Mouse (Mus musculus): ENCODE data around the gene Slc25a43. TPM values are rescaled to one million over a fixed set of nuclear protein-coding genes. Genes with fewer than 3 reads are reported as not detected.

Gene Slc25a43
- 2.5 and 4.3 TPM in 2 replicates for total RNA-seq (2014; fragmentation: Nextera tagmentation)
- 1.0 and 1.2 TPM in 2 replicates for total RNA-seq (2017)

DNA sequence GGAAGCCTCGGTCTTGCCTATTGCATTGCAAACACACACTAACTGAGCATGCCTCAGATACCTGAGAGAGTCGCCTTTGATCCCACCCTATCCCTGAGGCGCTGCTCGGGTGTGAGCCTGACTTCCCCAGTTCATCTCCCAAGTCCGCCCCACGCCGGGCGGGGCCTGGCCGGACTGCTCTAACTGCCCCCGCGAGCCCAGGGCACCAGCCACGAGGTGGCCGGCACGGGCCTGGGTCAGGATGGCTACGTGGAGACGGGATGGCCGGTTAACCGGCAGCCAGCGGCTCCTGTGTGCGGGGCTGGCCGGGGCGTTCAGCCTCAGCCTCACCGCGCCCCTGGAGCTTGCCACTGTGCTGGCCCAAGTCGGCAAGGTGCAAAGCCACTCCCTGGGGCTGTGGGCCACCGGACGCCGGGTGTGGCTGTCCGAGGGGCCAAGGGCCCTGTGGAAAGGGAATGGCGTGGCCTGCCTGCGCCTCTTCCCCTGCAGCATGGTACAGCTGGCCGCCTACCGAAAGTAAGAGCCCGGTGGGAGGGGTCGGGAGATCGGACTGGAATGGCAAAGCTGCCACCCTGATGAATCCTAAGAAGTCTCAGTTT lies at the start of gene Slc25a43:
Gene Slc25a43, plus strand, starts transcription at position 157 of the 599 bp plus-strand sequence.
- peak; percentile 50 for ATAC-seq (replicated peaks; ENCODE audit: poor library complexity, severe bottlenecking)

DNA sequence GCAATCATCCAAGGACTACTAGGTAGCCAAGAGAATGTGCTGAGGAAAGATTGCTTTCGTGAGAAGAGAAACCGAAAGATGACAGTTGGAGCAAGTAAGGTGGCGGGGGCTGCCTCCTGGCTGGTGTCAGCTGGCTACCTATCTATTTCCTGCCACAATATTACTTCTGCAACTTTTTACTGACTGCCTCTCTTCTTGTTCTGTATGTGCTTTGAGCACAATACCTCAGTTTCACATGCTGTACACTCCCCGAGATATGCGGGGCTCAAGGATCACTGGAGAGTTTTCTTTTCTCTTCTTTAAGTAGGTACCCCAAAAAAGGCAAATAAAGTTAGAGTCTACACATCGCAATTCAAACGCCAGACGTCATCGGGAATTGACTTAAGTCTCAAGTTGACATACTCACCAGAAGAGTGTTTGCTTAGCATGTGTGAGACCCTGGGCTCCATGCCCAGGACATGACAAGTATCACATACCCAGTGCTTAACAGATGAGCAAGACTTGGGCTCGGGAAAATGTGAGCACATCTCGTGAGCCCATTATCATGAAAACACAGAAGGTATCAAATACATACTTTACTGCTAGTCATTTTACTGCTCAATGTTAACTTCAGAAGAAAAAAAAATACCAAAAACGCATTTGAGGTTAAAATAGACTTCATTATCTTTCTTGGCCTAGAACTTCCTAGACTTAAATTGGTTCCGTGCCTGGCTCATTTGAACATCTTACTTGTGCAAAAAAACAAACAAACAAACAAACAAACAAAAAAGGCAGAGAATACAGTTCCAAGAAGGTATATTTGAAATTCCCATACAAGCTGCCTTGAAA lies 3.1 kb upstream of the Slc25a43 start:
- ATAC-seq (replicated peaks; ENCODE audit: poor library complexity, severe bottlenecking) = no peak

DNA sequence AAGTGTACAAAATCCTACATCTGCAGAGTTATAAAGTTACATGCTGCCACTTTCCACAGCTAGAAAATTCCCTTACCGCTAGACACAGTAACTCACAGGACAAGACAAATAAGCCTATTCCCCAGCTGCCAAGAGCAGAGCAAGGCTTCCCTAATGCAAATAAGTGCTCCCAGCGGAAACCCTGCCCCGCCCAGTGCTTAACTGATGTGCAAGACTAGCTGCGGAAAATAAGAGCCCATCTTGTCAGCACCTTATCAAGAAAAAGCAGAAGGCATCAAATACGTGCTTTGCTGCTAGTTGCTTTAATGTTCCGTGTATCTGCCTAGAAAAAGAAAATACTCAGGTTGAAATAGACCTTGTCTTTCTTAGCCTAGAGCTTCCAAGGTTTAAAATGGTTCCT lies 2.2 kb upstream of the Slc25a43 start:
- no peak for ATAC-seq (replicated peaks; ENCODE audit: poor library complexity, severe bottlenecking)

DNA sequence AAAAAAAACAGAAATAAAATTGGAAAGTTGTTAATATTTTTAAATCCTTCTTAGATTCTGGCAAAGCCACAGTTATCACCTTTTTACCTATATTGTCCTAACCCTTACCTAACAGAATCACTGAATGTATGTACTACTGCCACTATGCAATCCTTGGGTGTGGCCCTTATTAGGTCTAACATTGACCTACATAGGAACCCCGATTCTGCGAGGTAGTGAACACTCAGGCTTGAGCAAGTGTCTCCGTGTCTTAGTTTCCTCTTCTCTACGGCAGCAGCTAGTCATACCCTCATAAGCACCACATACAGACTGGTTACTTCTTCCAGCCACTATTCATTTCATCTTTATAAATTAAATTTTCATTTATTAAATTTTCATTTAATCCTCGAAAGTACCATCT lies 715 bp upstream of the Slc25a43 start:
- ATAC-seq (replicated peaks; ENCODE audit: poor library complexity, severe bottlenecking) = no peak

DNA sequence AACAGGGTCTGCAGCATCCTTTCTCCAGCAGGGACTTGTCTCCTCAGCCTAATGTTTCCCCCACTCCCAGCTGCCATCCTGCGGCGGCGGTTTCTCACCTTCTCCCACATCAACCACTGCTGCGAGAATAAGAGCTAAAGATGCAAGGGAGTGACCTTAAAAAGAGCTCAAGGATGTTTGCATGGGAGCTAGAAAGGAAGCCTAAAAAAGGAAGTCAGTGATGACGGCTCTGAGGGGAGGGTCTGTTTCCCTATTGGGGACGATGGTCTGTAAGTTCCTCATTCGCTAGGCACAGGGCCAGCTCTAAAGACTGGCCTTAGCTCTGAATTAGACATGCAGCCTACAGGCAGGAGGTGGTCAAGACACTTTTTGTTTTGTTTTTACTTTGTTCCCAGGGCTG lies 1.3 kb downstream of the Slc25a43 start:
- peak; percentile 95 for ATAC-seq (replicated peaks; ENCODE audit: poor library complexity, severe bottlenecking)

DNA sequence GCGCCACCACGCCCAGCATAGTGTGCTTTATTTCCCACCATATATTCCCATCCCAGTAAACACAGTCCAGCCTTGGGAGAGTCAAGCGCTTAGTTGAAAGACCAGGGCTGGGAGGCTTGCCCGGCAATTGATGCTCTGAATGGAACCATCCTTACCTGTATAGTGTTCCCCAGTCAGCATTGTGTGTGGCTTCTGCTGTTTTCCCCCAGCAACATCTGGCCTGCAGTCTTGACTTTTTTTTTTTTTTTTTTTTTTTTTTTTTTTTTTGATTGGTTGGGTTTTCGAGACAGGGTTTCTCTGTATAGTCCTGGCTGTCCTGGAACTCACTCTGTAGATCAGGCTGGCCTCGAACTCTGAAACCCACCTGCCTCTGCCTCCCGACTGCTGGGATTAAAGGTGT lies 1.9 kb downstream of the Slc25a43 start:
- ATAC-seq (replicated peaks; ENCODE audit: poor library complexity, severe bottlenecking) = no peak

DNA sequence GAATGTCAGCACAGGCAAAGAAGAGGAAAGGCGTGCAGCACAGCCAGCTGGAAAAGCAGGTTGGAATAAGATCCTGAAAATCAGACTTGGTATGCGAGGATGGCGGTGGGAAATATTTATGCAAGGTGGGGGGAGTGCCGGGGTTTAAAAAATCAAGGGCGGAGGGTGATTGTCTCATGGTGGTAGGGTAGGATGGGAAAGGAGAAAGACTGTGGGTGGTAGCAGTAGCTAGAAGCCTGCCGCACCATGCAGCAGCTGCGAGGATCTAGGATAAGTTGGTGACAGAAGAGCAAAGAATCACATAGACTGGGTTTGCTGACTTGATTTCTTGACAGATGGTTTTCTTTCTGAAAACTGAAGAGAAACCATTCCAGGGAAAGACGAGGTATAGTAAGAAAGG lies 3.3 kb downstream of the Slc25a43 start:
- ATAC-seq (replicated peaks; ENCODE audit: poor library complexity, severe bottlenecking) = no peak

DNA sequence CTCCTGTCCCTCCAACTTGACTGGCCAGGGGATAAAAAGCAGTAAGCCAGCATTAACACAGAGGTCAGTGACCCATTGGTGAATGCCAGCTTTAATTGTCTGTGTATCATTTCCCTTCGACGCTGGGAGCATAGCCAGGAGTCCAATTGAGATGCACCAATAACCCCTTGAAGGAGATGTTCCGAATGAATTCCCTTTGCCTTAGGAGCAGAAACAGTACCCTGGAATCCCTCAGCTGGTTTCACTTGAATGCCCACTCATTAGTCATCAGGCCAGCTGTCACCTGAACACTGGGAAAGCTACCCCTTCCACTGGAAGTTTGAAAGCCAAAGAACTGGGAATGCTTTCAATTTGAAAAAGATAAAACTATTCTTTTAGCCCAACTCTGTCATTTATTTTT lies 5.1 kb downstream of the Slc25a43 start:
- no peak for ATAC-seq (replicated peaks; ENCODE audit: poor library complexity, severe bottlenecking)

DNA sequence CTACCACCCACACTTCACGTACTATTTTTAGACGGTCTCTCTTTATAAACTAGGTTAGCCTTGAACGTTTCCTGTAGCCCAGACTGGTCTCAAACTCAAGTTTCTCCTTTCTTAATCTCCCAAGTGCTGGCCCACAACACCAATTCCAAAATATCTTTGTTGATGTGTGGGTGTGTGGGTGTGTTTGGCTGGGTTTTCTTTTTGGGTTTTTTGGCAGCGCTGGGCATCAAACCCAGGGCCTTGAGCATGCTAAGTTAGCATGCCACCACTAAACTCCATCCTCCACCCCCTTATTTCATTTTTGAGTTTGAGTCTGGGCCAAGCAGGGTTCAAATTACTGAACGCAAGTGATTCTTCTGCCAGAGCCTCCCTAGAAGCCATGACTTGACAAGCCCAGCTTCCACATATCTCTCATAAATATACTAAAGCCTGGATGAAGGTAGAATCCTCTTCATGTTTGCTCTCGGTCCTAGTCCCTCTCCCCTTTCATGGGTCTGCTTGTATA lies 5.9 kb downstream of the Slc25a43 start:
- ATAC-seq (replicated peaks; ENCODE audit: poor library complexity, severe bottlenecking) = no peak

DNA sequence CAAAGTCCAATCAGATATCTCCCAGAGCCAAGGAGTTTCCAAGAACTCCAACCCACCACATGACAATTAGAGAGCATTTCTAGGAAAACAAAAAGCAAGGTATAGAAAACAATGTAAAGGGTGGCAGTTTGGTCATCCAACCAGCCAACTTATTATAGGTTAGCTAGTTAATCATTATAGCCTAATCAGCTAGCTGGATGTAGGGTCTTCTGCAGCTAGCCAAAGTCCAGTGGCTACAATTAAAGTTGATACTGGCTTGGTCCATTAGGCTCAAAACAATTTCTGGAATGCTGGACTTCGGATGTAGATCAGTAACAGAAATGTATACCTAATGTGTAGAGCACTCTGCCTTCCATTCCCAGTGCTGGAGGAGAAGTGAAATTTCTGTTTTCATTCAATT lies 7.1 kb downstream of the Slc25a43 start:
- no peak for ATAC-seq (replicated peaks; ENCODE audit: poor library complexity, severe bottlenecking)

DNA sequence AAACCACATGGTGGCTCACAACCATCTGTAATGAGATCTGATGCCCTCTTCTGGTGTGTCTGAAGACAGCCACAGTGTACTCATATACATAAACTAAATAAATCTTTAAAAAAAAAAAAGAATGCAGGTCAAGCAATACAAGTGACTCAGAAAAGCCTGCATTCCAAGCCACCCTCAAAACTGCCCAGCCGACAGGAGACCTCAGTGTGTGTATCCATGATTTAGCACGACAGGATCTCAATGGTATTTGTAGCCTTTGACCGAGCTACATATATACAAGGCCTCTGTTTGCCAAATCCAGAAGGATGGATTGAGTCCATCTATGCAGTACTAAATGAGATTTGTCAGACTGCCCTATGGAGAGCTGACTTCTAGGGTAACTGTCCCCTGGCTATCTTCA lies 9.1 kb downstream of the Slc25a43 start:
- no peak for ATAC-seq (replicated peaks; ENCODE audit: poor library complexity, severe bottlenecking)

DNA sequence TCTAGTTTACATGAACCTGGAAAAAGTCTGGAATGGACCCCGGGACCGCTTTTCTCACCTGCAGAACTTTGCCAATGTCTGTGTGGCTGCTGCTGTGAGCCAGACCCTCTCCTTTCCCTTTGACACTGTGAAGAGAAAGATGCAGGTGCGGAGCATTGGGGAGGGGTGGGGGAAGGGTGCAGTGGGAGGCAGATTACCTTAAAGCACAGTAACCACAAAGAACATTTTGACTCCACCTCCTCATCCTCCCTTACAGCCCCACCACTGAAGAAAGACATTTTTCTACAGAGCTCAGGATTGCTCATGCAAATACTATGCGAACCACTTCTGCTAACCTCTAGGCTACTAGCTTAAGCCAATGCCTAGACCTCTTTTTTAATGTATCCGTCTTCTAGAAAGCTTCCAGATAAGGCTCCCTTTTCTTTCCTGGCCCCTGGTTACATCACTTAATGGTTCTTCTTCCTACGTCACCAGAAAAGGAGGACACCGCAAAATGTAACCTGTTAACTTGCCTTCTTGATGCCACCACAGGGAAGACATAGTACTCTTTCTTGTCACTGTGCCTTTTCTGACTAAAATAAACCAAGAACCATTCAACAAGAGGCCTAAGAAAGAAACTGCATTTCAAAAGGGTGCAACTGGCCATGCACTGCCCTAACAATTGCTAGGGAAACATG lies 14.5 kb downstream of the Slc25a43 start:
- no peak for ATAC-seq (replicated peaks; ENCODE audit: poor library complexity, severe bottlenecking)

DNA sequence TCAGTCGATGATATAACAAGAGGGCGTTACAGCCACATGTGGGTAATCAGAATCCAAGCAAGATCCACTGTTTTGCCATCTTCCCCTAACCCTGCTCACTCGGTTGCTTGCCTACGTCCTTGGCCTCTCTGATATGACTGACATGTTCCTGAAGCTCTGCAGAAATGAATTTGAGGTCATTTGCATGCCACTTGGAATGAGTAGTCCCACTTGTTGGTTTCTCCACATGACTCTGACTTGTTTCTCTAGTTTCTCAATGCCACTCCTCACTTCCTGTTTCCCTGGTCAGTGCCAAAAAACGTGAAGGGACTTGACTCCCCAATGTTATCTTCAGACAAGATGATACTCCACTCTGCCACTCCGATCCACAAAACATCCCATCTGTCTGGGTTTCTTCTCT lies 15.1 kb downstream of the Slc25a43 start:
- ATAC-seq (replicated peaks; ENCODE audit: poor library complexity, severe bottlenecking) = peak; percentile 84

DNA sequence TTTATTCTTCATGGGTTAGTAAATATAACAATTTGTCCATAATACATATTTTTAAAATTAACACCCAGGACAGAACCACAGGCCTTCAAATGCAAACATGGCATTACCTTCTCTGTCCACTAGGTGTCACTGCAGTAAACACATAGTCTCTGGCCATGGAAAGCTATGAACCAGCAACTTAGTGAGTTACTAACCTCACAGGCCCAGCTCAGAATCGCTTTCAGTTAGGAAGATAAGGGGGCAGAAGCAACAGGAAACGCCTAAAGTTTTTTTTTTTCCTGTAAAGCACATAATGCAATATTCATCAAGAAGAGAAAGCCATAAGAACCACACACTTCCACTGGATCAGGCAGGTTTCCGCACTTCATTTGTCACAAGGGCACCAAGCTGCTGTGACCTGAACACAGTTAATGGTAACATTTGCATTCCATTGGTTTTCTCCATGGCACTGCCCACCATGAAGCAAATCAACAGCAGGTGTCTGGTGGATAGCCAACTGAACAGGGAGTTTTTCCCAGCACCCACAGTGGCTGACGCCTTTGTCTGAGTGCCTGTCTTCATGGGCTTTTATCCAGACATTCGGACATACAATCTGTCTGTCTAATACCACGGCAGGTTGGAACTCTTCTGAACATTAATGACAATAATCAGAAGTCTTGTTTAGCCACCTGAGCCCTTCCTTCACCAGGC lies 17.6 kb downstream of the Slc25a43 start:
- ATAC-seq (replicated peaks; ENCODE audit: poor library complexity, severe bottlenecking) = peak; percentile 89

DNA sequence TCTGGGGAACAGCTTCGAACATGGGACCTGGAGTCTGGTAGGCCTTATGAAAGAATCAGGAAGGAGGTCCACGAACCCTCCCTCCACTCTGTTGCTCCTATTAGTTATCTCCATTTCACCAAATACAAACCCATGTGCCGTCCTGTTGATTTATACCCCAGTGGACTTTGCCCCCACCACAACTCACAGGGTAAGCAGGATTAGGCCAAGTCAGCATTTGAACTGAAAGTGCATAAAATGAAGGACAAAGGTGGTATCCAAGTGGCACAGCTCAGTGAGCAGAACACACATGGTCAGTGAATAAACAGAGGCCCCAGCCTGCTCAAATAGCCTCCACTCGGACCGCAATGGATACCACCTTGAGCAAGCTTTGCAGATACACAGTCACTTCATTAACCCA lies 18.8 kb downstream of the Slc25a43 start:
- no peak for ATAC-seq (replicated peaks; ENCODE audit: poor library complexity, severe bottlenecking)

DNA sequence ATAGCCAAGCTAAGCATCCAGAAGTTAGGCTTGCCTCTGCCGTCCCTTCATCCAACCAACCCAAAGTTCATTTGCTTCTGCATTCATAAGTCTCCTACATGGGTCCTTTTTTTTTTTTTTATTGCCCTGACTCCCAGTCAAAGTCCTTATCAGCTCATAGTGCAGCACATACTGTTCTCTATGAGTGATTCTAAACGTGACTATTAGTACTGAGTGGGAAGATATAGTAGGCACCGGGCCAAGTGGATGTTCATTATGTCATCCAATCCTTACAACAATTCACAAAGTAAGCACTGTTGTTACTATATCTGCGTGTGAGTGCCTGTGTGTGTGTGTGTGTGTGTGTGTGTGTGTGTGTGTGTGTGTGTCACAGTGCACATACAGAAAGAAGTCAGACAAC lies 19.4 kb downstream of the Slc25a43 start:
- no peak for ATAC-seq (replicated peaks; ENCODE audit: poor library complexity, severe bottlenecking)

DNA sequence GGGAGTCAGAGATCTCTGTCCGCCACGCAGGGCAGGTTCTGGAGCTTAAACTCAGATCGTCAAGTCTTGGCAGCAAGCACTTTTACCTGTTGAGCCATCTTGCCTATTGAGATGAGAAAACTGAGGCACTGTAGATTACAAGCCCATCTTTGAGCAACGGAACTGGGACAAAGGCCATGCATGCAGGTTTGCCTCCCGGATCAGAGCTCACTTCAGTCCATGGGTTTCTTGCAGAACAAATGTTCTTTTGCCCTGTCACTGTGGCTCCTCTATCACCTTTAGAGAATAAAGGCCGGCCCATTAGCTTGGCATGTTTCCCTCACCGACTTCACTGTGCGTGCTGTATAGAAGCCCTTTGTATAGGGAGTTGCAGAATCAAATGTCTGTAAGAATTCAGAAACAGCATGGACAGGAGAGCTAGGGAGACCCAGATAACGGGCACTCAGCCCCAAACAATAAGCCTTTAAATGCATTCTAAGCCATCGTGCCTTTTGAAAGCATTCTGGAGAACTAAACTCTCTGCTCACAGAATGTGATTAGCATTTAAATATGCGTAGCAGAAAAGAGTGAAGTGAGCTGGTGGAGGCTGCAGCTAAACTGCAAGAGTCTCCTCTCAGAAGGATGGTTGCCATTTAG lies 20.0 kb downstream of the Slc25a43 start:
- ATAC-seq (replicated peaks; ENCODE audit: poor library complexity, severe bottlenecking) = no peak

DNA sequence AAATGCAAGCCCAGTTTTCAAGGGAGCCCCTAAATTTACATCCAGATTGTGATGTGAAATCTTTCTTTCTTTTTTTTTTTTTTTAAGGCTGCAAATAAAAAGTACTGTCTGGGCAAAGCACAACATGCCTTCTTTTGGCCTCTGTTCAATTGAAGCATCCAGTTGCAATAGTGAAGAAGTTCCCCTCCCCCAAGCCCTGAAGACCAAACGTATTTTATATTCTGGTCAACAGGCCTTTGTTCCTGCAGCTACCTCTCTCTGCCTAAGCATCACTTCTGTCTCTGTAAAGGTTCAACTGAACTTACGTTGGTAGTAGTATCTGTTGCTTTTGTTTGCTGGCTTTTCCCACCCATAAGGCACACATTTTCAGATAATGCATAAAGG lies 20.5 kb downstream of the Slc25a43 start:
- no peak for ATAC-seq (replicated peaks; ENCODE audit: poor library complexity, severe bottlenecking)

DNA sequence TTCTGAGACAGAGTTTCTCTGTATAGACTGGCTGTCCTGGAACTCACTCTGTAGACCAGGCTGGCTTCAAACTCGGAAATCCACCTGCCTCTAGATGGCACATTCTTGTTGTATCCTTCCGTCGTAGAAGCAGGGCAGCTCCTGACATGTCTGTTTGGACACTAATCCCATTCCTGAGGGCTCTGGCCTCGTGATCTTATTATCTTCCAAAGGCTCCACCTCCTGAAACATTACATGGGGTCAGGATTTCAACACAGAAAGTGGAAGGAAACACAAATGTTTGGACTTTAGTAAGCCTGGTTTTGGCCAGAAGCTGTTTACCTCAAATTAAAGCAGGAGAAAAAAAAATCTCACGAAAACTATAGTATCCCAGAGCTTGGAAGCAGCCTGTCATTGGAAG lies 23.9 kb downstream of the Slc25a43 start:
- ATAC-seq (replicated peaks; ENCODE audit: poor library complexity, severe bottlenecking) = no peak

DNA sequence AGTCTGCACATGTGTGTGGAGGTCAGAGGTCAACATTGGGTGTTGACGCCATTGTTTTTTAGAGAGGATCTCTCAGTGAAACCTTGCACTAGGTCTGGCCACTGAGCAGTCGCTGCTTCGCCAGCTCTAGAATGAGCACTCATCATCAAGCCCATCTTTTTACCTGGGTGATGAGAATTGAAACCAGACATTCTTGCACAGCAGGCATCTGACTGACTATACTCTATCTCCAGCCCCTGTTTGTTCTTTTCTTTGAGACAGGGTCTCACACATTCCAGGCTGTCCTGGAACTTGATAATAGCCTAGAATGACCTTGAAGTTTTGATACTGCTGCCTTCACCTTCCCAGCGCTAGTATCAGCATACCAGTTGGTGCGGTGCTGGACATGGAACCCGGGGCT lies 29.1 kb downstream of the Slc25a43 start:
- ATAC-seq (replicated peaks; ENCODE audit: poor library complexity, severe bottlenecking) = no peak
